Mouse (Mus musculus) embryo, embryonic 10 days (tissue): ENCODE measurements around the gene Thap2.
A peak's percentile ranks its signal among the peaks of the same experiment; 100 is the strongest.

ENCODE experiments used
- DNase-seq: peaks from one replicate; pipeline ENCODE4 v3.0.0-alpha.2; 2015; ENCODE audit warnings: low spot score

Thap2 gene

GRCm38 (mm10) chr10:115354553-115354952, 29.7 kb downstream of the Thap2 start:
- no peak for DNase-seq

DNA sequence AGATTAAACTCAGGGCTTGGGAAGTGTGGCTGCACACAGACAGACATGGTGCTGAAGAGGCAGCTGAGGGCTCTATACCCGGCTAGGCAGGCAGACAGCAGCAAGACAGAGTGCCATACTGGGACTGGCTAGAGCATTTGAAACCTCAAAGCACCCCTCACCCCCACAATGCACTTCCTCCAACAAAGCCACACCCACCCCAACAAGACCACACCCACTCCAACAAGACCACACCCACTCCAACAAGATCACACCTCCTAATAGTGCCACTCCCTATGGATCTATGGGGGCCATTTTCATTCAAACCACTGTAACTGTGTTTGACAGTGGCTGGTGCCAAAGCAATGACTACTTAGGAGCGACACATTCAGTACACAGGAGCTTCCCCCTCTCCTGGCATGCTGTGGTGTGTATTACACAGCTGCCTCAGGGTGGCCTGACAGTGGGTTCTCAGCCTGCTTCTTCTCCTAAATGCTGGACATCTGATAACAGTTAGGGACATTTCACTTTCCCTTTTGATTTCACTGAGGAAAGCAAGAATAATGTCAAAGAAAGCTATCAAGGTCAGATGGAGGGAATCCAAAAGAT, 33.3 kb downstream of the Thap2 start:
- no peak for DNase-seq

- no peak for DNase-seq
These were observed 34.7 kb downstream of the Thap2 start for GRCm38 (mm10) chr10:115349509-115349908.

- no peak for DNase-seq
These were observed 35.2 kb downstream of the Thap2 start for GRCm38 (mm10) chr10:115349029-115349428.

GRCm38 (mm10) chr10:115348131-115348530, 36.1 kb downstream of the Thap2 start:
- no peak for DNase-seq

- no peak for DNase-seq
These were observed 37.8 kb downstream of the Thap2 start for GRCm38 (mm10) chr10:115346444-115346843.

DNA sequence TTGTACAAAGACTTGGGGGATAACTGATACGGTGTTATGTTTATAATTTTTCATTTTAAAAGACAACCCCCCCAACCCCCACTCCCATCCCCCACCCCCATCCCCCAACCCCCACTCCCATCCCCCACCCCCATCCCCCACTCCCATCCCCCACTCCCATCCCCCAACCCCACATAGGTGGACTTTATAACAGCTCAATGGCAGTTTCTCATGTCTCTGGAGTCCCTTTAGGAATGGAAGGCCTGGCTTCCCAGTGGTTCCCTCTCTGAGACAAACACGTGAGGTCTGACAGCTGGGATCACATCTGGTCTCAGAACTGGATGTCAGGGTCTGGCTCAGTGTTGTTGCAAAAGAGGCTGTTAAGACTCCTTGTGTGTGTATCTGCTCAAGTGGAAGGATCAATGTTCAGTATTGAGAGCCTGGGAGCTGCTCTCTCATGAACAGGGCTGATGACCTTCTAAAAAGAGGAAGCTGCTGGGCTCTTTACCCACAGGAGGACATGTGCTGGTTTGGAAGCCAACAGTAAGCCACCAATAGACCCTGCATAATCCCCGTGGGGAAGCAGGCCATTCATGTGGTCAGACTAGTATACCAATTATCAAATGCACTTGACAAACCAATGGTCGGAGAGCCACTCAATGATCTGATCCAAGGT, 41.3 kb downstream of the Thap2 start:
- DNase-seq, result no peak

GRCm38 (mm10) chr10:115339820-115340328, 44.4 kb downstream of the Thap2 start:
- DNase-seq, result no peak

DNA sequence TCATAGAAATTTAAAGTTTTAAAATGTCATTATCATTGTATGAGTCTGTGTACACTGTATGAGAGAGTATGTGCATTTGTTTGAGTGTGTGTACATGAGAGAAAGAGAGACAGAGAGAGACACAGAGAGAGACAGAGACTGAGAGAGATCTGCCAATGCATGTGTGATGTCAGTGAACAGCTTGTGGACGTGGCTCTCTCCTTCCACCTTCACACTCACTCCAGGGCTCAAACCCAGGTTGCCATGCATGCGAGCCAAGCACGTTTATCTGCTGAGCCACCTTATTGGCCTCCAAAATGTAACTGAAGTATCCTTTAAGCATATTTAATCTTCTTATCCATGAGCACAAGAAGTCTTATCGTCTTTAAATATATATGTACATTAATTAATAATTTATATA, 47.3 kb downstream of the Thap2 start:
- DNase-seq, result no peak

DNA sequence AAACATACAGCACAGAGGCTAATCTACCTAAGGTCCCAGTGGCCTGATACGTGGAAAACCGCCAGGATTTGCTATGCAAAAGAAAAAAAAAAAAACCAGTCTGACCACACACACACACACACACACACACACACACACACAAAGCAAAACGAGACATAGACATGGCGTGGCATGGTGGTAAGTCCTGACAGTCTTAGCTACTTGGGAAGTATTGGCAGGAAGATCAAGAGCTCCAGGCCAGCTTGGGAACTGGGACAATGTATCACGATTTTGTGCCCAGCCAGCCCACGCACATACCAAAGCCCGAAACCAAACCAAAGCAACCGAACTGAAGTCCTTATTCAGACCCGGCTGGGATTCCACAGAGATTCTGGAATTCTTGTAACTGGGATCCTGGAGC, 50.7 kb downstream of the Thap2 start:
- DNase-seq, result no peak

GRCm38 (mm10) chr10:115332997-115333396, 51.2 kb downstream of the Thap2 start:
- DNase-seq, result no peak

GRCm38 (mm10) chr10:115332420-115332952, 51.8 kb downstream of the Thap2 start:
- DNase-seq, result no peak

DNA sequence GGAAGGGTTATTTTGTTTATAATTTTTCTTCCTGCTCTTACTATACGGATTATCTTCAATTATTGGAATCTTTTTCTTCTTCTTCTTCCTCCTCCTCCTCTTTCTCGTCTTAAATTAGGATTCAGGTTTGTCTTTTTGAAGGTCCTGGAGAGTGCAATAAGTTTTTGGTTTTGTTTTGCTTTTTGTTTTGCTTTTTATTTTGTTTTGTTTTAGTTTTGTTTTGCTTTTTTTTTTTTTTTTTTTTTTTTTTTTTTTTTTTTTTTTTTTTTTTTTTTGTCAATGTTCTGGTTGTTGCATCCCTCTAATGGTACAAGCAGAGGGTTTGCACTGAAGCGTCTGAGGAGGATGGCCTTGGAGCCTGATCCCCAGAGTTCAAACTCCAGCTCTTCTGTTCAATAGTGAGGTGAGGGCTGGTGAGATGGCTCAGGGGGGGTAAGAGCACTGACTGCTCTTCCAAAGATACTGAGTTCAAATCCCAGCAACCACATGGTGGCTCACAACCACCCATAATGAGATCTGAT, 55.2 kb downstream of the Thap2 start:
- no peak for DNase-seq

DNA sequence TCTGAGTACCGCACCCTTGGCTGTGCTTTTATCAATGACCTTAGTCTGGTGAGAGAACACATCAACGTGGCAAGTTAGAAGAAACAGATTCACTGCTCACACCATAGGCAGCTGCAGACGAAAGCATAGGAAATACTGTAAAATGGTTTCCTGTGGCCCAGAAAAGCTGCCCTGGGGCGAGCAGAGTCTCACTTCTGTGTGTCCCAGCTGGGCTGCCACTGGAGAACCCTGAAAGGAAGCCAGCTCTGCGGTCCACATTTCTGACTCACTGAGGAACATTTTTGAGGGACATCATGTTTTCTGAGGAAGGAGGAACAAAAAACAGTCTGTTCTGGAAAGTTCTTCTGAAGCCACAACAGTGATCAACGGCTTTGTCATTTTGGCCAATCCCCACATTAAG, 55.7 kb downstream of the Thap2 start:
- no peak for DNase-seq

- peak; percentile 76 for DNase-seq
These were observed 60.9 kb downstream of the Thap2 start for GRCm38 (mm10) chr10:115323295-115323694.

- no peak for DNase-seq
These were observed 62.8 kb downstream of the Thap2 start for GRCm38 (mm10) chr10:115321317-115322035.
